Mouse (Mus musculus): ENCODE measurements around the gene Hipk1.

- TF ChIP-seq CTCF (IDR thresholded peaks at IDR 0.05; ENCODE audit: low read depth, low read length) (no peak), POLR2A (IDR thresholded peaks at IDR 0.05; ENCODE audit: extremely low read depth, insufficient read depth, low read length) (no peak)
These were observed 1.4 kb downstream of the Hipk1 start for GRCm38 (mm10) chr3:103789891-103790345.

All from liver, adult 2 months (tissue).